10 mouse cellular contexts compared by ENCODE assay signal in genomic region chr7:102223883-102224738, GRCm38 (mm10). TPM values are rescaled to one million over a fixed set of nuclear protein-coding genes. Genes with fewer than 3 reads are reported as not detected.
DNase-seq lines count a peak whose midpoint lies in the region; ATAC-seq and TF ChIP-seq lines count a peak whose summit lies in the region.
"Had no signal": no experiment of that assay in that cellular context is flagged by ENCODE, and none has a peak within 500 bp of the region (broad histone marks: within the 10 kb centered on the region; RNA-seq: fewer than 3 reads in every experiment).

No protein-coding gene starts in this region.

- TF ChIP-seq CTCF in E14TG2a.4 (conservative IDR thresholded peaks at IDR 0.05; ENCODE audit: low read length), result no peak
- no peak for TF ChIP-seq CTCF in bone marrow macrophage, adult 2 months (IDR thresholded peaks at IDR 0.05; ENCODE audit: low read depth, low read length)
- no peak for TF ChIP-seq CTCF in liver, postnatal 0 days (IDR thresholded peaks at IDR 0.05; ENCODE audit: low read depth)

- DNase-seq in hindbrain, embryonic 14.5 days (ENCODE audit: low spot score), result no peak
- DNase-seq in hindbrain, embryonic 11.5 days (ENCODE audit: low spot score), result no peak
- no peak for DNase-seq in liver, postnatal 0 days
- DNase-seq in left cerebral cortex, postnatal 25 days (ENCODE audit: low spot score in 2 of 2), result no peak
- DNase-seq in thymus, adult 18-20 months, result no peak
- no peak for DNase-seq in MN1 (ENCODE audit: low spot score)
- DNase-seq: cerebellum, adult 9-11 months had no signal

- intact Hi-C loops in left cerebral cortex, postnatal 25 days (cut with DNase I), result loop anchor here (2.0 kb wide), 1 partner anchor 27 kb away; no protein-coding TSS in a partner anchor

- no peak for TF ChIP-seq POLR2A in bone marrow macrophage, adult 2 months (IDR thresholded peaks at IDR 0.05; ENCODE audit: borderline replicate concordance, low read depth, low read length)

- 91% methylated on average over 5 of the region's 5 CpGs for WGBS in hindbrain, embryonic 14.5 days
- WGBS in hindbrain, embryonic 11.5 days, result 91% methylated on average over 5 of the region's 5 CpGs
- 70% methylated on average over 5 of the region's 5 CpGs for WGBS in liver, postnatal 0 days (ENCODE audit: insufficient replicate concordance)

- no peaks in the 10 kb centered on the region for H3K4me1 ChIP-seq in hindbrain, embryonic 14.5 days (replicated peaks; ENCODE audit: control insufficient read depth, insufficient read depth, low read length)
- H3K4me1 ChIP-seq in hindbrain, embryonic 11.5 days (replicated peaks; ENCODE audit: control insufficient read depth, insufficient read depth, low read length), result no peaks in the 10 kb centered on the region
- peaks cover 24% of the 10 kb centered on the region for H3K4me1 ChIP-seq in E14TG2a.4 (replicated peaks; ENCODE audit: low read depth, low read length)
- H3K4me1 ChIP-seq in bone marrow macrophage, adult 2 months (ENCODE audit: control insufficient read depth, insufficient read depth, low read length), result peaks cover 15% of the 10 kb centered on the region
- peaks cover 16% of the 10 kb centered on the region for H3K4me1 ChIP-seq in liver, postnatal 0 days (ENCODE audit: insufficient read depth)

- H3K27ac ChIP-seq in hindbrain, embryonic 14.5 days, result no peak overlapping the region
- H3K27ac ChIP-seq in hindbrain, embryonic 11.5 days (ENCODE audit: low read depth, low read length), result no peak overlapping the region
- peak overlapping the region; percentile 34; the same call in 1 of the 2 replicates for H3K27ac ChIP-seq in bone marrow macrophage, adult 2 months (ENCODE audit: insufficient read depth, low read depth, low read length)
- 0 out of 2 replicates have a peak overlapping the region, but pooled peaks have one; percentile 19 for H3K27ac ChIP-seq in liver, postnatal 0 days (ENCODE audit: low read depth)

- H3K4me3 ChIP-seq in hindbrain, embryonic 14.5 days (replicated peaks; ENCODE audit: low read length), result no peak overlapping the region
- no peak overlapping the region for H3K4me3 ChIP-seq in hindbrain, embryonic 11.5 days (ENCODE audit: low read depth, low read length)
- peak overlapping the region; percentile 88 for H3K4me3 ChIP-seq in E14TG2a.4 (replicated peaks; ENCODE audit: low read length)
- H3K4me3 ChIP-seq in bone marrow macrophage, adult 2 months (ENCODE audit: insufficient read depth, low read length), result peak overlapping the region; percentile 35
- H3K4me3 ChIP-seq in liver, postnatal 0 days (ENCODE audit: low read depth, low read length), result no peak overlapping the region

- H3K27me3 ChIP-seq in hindbrain, embryonic 14.5 days (ENCODE audit: control insufficient read depth, insufficient read depth, low read length), result no peaks in the 10 kb centered on the region
- no peaks in the 10 kb centered on the region for H3K27me3 ChIP-seq in hindbrain, embryonic 11.5 days (ENCODE audit: control insufficient read depth, insufficient read depth, low read length)
- no peaks in the 10 kb centered on the region for H3K27me3 ChIP-seq in E14TG2a.4 (ENCODE audit: insufficient read depth, low read length)
- no peaks in the 10 kb centered on the region for H3K27me3 ChIP-seq in liver, postnatal 0 days (ENCODE audit: insufficient read depth, low read length)

- no peak for ATAC-seq in hindbrain, embryonic 14.5 days (ENCODE audit: low FRiP score)
- ATAC-seq in hindbrain, embryonic 11.5 days (ENCODE audit: low FRiP score), result no peak
- 0 out of 2 replicates have a peak, but pooled peaks have one; percentile 16 for ATAC-seq in liver, postnatal 0 days

- no peaks in the 10 kb centered on the region for H3K9me3 ChIP-seq in hindbrain, embryonic 14.5 days (ENCODE audit: control insufficient read depth, low read length)
- no peaks in the 10 kb centered on the region for H3K9me3 ChIP-seq in hindbrain, embryonic 11.5 days (ENCODE audit: control insufficient read depth, low read length)
- H3K9me3 ChIP-seq in E14TG2a.4 (ENCODE audit: low read length), result no peaks in the 10 kb centered on the region
- no peaks in the 10 kb centered on the region for H3K9me3 ChIP-seq in liver, postnatal 0 days (ENCODE audit: low read length)
- H3K9me3 ChIP-seq: G1E had no signal

- peak overlapping the region; percentile 79; the same call in 1 of the 2 replicates for H3K4me2 ChIP-seq in hindbrain, embryonic 14.5 days (replicated peaks)
- no peak overlapping the region for H3K4me2 ChIP-seq in hindbrain, embryonic 11.5 days (replicated peaks; ENCODE audit: low read depth, low read length)
- H3K4me2 ChIP-seq in liver, postnatal 0 days (ENCODE audit: low read depth, low read length), result peak overlapping the region; percentile 95; the same call in 1 of the 2 replicates

- no peak for TF ChIP-seq EP300 in liver, postnatal 0 days (IDR thresholded peaks at IDR 0.05; ENCODE audit: low read depth)

- H3K36me3 ChIP-seq in hindbrain, embryonic 14.5 days (replicated peaks; ENCODE audit: control insufficient read depth, insufficient read depth), result 0 out of 2 replicates have a peak, but pooled peaks cover 3% of the 10 kb centered on the region
- H3K36me3 ChIP-seq in hindbrain, embryonic 11.5 days (ENCODE audit: control insufficient read depth, insufficient read depth, low read length), result no peaks in the 10 kb centered on the region
- H3K36me3 ChIP-seq in E14TG2a.4 (ENCODE audit: insufficient read depth, low read length), result peaks cover 32% of the 10 kb centered on the region
- no peaks in the 10 kb centered on the region for H3K36me3 ChIP-seq in liver, postnatal 0 days (replicated peaks; ENCODE audit: insufficient read depth, low read length)

- no peak overlapping the region for H3K9ac ChIP-seq in hindbrain, embryonic 14.5 days
- no peak overlapping the region for H3K9ac ChIP-seq in hindbrain, embryonic 11.5 days (ENCODE audit: low read depth, low read length)
- no peak overlapping the region for H3K9ac ChIP-seq in liver, postnatal 0 days (replicated peaks)

RNA-seq across cellular contexts. Expression of gene Pgap2, which starts 14.1 kb away (rescaled TPM):
- polyA plus RNA-seq in hindbrain, embryonic 14.5 days (2014; fragmentation: Nextera tagmentation; extraction: Ambion mirVana), result 63.9 and 65.0 TPM in 2 replicates
- polyA plus RNA-seq in hindbrain, embryonic 11.5 days (2014; fragmentation: Nextera tagmentation; extraction: Ambion mirVana), result 47.4 and 50.3 TPM in 2 replicates
- polyA plus RNA-seq in bone marrow macrophage, adult 2 months (2012; ENCODE audit: insufficient read depth, insufficient read length, missing spikeins), result 103 and 110 TPM in 2 replicates
- 27.2 and 28.7 TPM in 2 replicates for polyA plus RNA-seq in liver, postnatal 0 days (2015; fragmentation: Nextera tagmentation; extraction: Ambion mirVana)
- 10 to 100 TPM; 23.3 to 28.8 TPM for total RNA-seq in left cerebral cortex, postnatal 25 days (2021)

RNA-seq across cellular contexts. Expression of gene Nup98, which starts 14.1 kb away (rescaled TPM):
- polyA plus RNA-seq in hindbrain, embryonic 14.5 days (2014; fragmentation: Nextera tagmentation; extraction: Ambion mirVana), result 24.4 and 25.8 TPM in 2 replicates
- 40.0 and 42.1 TPM in 2 replicates for polyA plus RNA-seq in hindbrain, embryonic 11.5 days (2014; fragmentation: Nextera tagmentation; extraction: Ambion mirVana)
- polyA plus RNA-seq in bone marrow macrophage, adult 2 months (2012; ENCODE audit: insufficient read depth, insufficient read length, missing spikeins), result 33.3 and 36.9 TPM in 2 replicates
- 7.0 and 8.6 TPM in 2 replicates for polyA plus RNA-seq in liver, postnatal 0 days (2015; fragmentation: Nextera tagmentation; extraction: Ambion mirVana)
- total RNA-seq in left cerebral cortex, postnatal 25 days (2021), result 10 to 100 TPM; 39.7 to 43.5 TPM

RNA-seq across cellular contexts. Expression of gene Rhog, which starts 31.7 kb away (rescaled TPM):
- 20.3 and 20.5 TPM in 2 replicates for polyA plus RNA-seq in hindbrain, embryonic 14.5 days (2014; fragmentation: Nextera tagmentation; extraction: Ambion mirVana)
- polyA plus RNA-seq in hindbrain, embryonic 11.5 days (2014; fragmentation: Nextera tagmentation; extraction: Ambion mirVana), result 35.3 and 35.5 TPM in 2 replicates
- 537 and 572 TPM in 2 replicates for polyA plus RNA-seq in bone marrow macrophage, adult 2 months (2012; ENCODE audit: insufficient read depth, insufficient read length, missing spikeins)
- polyA plus RNA-seq in liver, postnatal 0 days (2015; fragmentation: Nextera tagmentation; extraction: Ambion mirVana), result 52.3 and 54.5 TPM in 2 replicates
- 10 to 100 TPM; 22.7 to 23.5 TPM for total RNA-seq in left cerebral cortex, postnatal 25 days (2021)

RNA-seq across cellular contexts. Expression of gene Stim1, which starts 43.5 kb away (rescaled TPM):
- 15.2 and 15.4 TPM in 2 replicates for polyA plus RNA-seq in hindbrain, embryonic 14.5 days (2014; fragmentation: Nextera tagmentation; extraction: Ambion mirVana)
- 9.3 and 10.3 TPM in 2 replicates for polyA plus RNA-seq in hindbrain, embryonic 11.5 days (2014; fragmentation: Nextera tagmentation; extraction: Ambion mirVana)
- polyA plus RNA-seq in bone marrow macrophage, adult 2 months (2012; ENCODE audit: insufficient read depth, insufficient read length, missing spikeins), result 43.4 and 50.2 TPM in 2 replicates
- polyA plus RNA-seq in liver, postnatal 0 days (2015; fragmentation: Nextera tagmentation; extraction: Ambion mirVana), result 15.6 and 17.9 TPM in 2 replicates
- total RNA-seq in left cerebral cortex, postnatal 25 days (2021), result 10 to 100 TPM; 80.6 to 87.9 TPM

Comparison
In these comparisons a context has a peak if more than half of its experiments do, and no peak if none do; other contexts are left out.
1. H3K27ac ChIP-seq: peak in bone marrow macrophage, adult 2 months (single experiment) and liver, postnatal 0 days (single experiment); none in hindbrain, embryonic 14.5 days (single experiment) and hindbrain, embryonic 11.5 days (single experiment).
2. H3K4me3 ChIP-seq: peak in E14TG2a.4 (single experiment) and bone marrow macrophage, adult 2 months (single experiment); none in hindbrain, embryonic 14.5 days (single experiment), hindbrain, embryonic 11.5 days (single experiment) and liver, postnatal 0 days (single experiment).